Mouse (Mus musculus): ENCODE data around the gene Zfyve28.

Gene Zfyve28

DNA sequence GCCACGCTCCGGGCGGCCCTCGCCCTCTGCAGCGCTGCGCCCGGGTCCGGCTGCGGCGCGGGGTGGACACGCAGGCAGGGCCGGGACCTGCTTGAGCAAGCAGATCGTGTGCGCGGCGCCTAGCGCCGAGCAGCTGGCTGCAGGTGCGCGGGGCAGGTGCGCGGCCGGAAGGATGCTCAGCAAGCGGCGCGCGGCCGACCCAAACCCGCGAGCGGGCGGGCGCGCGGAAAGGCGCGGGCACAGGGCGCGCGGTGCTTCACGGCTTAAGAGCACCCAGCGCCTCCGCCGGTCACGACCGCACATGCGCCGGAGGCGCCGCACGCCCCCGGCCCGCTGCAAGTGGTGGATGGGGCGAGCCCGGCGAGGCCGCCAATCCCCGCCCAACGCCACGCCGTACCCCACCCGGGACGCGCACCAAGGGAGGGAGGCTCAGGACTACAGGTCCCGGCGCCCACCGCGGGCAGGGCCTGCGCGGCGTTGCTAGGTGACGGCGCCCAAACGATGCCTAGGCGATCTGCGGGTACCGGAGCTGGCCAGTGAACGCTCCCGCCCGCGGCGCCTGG lies at the start of gene Zfyve28, which contains the start of gene Cfap99:
Gene Zfyve28 (minus strand): TSS at position 296 of the 563 bp plus-strand sequence.
Gene Cfap99 (plus strand): TSS at position 447 of the 563 bp plus-strand sequence.
- peak; percentile 80 to 82 for DNase-seq (ENCODE audit: low spot score in 2 of 2)

DNA sequence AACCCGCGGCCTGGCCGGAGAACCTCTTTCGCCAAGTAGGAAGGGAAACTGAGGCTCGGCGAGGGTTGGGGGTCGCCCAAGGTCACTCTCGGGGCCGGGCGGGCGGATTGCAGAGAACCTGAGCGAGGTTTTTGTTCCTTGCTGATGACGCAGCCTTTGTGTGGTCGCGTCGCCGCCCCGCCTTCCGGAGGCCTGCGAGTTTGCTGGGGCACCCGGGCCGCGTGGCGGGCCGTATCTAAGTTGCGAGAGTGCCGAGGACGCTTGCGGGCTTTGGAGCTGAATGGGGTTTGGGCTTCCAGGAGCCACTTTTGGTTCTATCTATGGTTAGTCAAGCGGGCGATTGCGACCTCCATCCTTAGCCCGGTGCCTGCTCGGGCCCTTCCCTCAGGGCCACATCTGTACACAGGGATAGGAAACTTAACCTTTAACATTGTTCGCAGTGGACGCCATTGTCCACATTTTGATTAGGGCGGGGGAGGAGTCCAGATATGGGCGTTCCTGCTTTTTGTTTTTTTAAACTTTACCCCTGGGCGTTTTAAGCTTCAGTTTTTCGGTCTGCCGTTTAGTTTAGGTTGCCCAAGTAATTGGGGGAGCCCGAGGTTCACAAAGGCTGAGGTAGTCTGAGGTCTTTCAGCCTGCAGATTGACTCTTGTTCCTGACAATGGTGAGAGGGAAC lies 48.7 kb upstream of the Zfyve28 start:
- DNase-seq (ENCODE audit: low spot score in 2 of 2), result peak; percentile 40 to 71

DNA sequence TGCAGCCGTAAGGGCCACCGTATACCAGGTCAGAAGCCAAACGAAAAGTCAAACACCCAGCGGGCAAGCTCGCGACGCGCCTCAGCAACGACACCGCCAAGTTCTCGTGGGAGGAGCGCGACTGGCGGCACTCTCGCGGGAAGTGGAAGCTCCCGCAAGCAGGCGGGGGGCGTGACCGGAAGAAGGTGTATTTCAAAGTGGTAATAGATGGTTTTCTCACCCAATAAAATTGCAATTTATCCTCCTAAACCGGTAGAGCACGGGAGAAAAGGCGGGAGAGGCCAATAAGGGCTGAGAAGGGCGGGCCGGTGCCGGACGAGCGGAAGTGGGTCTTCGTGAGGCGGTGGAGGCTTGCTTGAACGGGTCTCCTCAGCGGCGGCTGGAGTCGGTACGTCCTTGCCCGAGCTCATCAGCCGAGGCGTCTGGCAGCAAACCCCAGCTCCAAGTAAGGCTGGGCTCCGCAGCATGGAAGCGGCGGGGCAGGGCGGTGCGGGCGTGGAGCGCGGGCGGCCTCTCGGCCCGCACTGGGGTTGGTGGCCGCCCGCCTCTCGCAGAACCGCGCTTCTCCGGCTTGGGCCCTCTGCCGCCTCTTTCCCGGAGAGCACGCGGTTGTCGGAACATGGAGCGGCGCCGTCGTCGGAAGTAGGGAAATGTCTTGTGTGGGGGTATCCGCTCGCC lies 48.0 kb upstream of the Zfyve28 start, which contains the start of gene Rnf4:
Gene Rnf4 (plus strand): TSS at position 193 of the 678 bp plus-strand sequence.
- peak; percentile 96 to 98 for DNase-seq (ENCODE audit: low spot score in 2 of 2)

DNA sequence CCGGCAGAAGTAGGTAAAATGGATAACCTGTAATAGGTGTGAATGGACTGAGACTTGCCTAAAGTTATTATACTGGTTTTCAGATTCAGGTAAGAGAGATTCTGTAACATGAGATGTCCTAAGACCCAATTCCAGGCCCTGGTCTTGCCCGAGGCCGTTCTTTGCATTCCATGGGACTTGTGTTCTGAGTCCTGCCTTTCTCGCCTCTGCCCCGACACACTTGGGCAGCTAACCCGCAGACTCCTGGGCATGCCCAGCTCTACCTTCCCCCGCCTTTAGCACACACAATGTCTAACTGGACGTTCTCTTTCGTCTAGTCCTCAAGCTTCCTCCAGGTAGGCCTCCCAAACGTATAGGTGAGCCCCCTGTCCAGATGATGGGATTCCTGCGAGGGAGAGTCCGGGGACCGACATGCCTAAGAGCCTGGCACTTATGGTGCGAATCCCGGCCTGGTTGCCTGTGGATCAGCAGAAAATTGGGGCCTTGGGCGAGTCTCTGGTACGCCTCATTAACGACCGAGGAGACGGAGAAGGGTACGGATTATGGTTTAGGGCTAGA lies 47.4 kb upstream of the Zfyve28 start:
- DNase-seq (ENCODE audit: low spot score in 2 of 2), result peak in 1 of 2 experiments; percentile 32

DNA sequence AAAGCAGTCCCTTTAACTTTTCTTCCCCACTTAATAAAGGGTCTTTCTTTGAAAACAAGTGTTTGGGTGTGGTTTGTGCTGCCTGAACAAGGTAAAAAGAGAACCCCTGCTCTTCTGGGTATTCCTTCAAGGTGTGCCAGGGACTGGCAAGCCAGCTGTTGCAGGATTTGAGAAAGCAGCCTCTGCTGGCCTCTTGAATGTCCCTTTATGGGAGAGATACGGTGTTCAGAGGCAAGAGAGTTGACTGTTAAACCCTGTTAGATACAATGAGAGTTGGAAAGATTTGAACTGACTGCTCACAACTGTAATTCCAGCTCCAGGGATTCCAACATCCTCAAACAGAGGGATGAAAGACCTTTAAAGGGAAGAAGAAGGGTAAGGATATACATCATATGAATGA lies 45.8 kb upstream of the Zfyve28 start:
- DNase-seq (ENCODE audit: low spot score in 2 of 2), result no peak

DNA sequence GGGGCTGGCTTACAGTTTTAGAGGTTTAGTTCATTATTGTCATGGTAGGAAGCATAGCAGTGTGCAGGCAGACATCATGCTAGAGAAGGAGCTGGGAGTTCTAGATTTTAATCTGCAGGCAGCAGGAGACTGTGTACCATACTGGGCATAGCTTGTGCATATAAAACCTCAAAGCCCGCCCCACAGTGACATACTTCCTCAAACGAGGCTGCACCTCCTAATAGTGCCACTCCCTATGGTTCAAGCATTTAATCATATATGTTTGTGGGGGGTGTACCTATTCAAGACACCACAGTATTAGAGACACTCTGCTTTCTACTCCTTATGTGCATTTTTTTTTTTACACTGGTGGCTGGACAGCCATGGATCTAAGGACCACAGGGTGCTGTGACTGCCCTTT lies 41.9 kb upstream of the Zfyve28 start:
- DNase-seq (ENCODE audit: low spot score in 2 of 2), result no peak

DNA sequence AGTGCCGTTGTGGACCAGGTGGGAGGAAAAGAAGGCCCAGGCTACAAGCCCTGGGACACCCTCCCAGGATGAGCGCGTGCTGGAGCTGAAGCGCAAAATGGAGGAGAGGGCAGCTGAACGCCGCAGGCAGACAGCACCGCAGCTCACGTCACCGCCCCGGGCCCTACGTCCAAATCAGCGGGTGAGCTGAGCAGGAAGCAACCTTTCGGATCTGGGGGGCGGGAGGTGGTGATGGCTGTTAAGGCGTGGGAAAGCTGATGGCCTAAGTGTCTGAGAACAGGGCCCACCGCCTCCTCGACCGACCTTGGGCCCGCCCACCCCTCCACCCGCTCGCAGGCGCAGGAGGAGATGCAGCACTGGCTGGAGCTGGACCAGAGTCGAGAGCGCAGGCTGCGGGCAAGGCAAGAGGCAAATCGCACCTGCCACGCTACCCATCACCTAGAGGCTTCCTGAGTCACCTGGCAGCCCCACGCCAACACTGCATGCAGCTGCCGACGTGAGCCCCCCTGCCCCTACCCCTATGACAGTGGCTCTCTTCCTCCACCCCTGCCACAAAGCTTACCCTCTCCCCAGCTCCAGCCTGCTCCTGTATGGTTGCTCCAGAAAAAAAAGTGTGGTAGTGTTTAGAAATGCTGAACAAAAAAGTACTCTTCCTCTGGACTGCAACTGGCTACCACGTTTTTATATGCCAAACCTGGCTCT lies 38.8 kb upstream of the Zfyve28 start:
- peak in 1 of 2 experiments; percentile 22 for DNase-seq (ENCODE audit: low spot score in 2 of 2)

DNA sequence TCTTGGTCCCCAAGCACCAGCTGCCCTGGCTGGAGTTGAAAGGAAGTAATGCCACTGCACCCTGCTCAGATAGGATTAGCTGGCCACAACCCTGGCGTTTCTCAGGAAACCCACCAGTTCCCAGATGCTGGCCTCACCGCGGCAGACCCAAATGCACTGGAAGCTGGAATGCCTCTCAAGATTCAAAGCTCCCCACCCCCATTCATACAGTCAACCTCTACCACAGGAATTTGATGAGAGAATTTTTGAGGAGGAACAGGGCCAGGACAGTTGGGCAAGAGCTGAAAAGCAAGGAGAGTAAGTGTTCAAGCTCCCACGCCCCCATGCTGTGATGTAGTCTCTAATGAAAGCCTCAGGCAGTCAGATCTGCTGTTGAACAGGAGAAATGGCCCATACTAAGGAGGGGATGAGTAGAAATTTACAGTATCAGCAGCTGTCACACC lies 38.0 kb upstream of the Zfyve28 start:
- DNase-seq (ENCODE audit: low spot score in 2 of 2), result no peak

DNA sequence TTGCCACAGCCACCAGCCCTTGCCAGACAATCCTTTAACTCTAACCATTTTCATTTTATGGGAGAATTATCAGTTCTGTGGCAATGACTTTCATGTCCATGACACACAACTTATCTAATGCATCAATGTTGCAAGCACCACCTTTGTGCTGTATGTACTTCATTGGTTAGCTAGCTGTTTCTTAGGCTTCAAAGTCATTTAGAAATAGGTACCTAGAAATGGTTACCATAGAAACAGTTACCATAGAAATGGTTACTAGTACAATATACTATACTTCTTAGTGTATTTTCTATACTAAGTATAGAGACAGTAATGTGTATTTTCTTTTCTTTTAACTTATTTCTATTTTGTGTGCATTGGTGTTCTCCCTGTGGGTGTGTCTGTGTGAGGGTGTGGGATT lies 37.0 kb upstream of the Zfyve28 start:
- no peak for DNase-seq (ENCODE audit: low spot score in 2 of 2)

DNA sequence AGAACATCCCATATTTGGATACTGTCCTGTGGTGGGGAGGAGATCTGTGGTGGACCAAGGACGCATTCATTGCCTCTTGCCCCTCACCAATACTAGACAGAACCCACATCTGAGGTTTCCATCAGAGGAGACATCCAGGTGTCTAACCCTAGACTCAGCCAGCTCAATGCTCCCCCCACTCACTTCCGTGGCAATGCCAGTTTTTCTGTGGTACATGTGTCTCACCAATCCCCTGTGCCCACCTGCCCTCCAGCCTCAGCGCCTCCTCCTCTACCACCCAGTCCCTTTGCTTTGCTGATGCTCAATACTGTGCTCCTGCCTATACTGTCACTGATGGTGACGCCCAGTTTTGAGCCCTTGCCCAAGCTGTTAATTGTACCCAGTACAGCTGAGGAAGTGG lies 33.0 kb upstream of the Zfyve28 start:
- no peak for DNase-seq (ENCODE audit: low spot score in 2 of 2)

DNA sequence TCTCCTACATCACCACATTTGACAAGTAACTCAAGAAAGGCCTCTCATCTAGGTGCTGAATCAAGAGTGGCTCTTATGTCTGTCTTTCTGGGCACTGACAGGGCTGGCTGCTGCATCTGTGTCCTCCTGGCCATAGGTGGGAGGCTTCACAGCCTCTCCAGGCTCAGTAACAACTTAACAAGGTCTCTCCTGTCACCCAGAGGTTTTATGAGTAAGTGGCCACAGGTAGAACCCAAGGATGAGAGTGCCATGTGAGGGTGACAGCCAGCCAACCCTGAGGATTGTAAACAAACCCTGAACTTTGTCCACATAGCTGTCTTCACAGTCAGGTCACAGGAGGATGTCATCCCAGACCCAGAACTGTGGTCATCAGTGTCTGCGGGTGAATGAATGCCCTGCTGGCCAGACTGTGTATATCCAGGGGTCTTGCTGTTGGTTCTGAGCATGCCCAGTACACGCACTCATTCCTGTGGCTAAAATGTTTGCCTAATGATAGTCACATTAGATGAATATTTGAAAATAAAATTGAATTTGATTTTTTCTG lies 31.3 kb upstream of the Zfyve28 start:
- DNase-seq (ENCODE audit: low spot score in 2 of 2), result no peak

DNA sequence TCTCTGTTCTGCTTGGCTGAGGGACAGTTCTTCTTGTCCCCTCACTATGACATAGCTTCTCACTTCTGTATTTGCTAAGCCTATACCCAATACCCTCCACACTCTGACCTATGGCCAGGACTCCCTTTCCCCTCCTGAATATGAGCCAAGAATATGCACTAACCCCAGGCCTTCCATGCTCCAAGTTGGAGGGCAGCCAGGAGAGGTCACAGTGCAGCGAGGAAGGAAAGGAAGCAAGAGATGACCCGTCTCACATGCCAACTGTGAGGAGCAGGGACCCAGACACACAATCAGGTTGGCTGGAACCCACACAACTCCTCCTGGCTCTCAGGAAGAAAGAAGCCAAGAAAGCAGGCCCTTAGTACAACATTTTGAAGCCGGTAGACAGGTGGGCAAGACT lies 20.8 kb upstream of the Zfyve28 start:
- DNase-seq (ENCODE audit: low spot score in 2 of 2), result no peak

DNA sequence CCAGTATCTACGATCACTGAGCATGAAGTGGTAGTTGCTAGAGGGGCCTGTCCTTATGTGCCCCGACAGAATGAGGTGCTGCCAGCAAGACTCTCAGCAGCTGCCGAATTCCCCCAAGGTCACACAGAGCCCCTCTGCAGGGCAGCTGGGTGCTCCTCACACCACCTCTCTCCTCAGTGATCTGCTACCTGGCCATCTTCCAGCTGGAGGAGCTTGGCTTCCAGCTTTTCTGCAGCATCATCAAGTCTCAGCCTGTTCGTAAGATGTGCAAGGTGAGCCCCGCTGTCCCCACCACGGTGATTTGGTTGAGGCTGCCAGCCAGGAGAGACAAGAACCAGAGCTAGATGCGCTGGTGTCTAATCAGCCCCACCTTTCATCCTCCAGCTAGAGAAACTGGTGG lies 14.1 kb upstream of the Zfyve28 start:
- DNase-seq (ENCODE audit: low spot score in 2 of 2), result no peak

DNA sequence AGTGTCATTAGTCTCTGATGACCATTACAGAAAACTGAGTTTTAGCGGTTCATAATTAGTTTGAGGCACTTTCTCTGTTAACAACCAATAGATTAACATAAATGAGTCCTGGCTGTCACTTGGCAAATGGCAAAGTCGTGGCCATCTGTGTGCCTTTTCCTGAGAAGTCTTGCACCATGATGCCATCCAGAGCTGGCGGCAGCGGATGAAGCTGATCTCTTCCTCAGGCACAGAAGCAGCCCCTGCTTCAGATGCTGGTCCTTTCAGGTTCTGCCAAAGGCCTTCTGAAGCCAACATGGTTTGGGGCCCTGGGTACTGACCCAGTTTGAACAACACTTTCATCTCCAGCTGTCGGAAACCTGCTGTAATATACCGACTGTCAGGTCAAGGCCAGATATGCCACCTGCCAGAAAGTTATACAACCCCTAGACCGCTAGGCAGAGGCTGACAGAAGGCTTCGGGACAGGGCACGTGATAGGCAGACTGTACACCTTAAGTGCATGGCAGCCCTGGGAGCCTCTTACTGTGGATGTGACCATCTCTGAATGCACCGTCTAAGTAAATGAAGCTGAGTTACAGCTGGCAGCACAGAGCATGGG lies 10.8 kb upstream of the Zfyve28 start:
- DNase-seq (ENCODE audit: low spot score in 2 of 2), result no peak

DNA sequence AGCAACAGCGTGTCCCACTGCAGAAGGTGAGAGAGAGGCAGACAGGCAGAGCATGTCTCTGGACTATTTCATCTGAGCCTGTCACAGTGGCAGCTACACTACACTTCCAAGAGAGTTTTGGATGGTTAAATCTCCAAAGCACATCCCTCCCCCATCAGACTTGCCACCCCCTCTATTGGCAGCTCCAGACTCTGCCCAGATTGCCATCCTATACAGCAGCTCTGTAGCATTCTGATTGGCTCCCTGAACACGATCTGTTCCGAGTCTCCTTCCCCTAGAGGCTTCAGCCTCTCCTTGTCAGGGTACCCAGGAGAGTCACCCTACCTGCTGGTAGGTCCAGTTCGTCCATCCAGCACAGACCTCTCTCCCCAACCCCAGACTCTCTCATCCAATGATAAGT lies 9.8 kb upstream of the Zfyve28 start:
- DNase-seq (ENCODE audit: low spot score in 2 of 2), result no peak

DNA sequence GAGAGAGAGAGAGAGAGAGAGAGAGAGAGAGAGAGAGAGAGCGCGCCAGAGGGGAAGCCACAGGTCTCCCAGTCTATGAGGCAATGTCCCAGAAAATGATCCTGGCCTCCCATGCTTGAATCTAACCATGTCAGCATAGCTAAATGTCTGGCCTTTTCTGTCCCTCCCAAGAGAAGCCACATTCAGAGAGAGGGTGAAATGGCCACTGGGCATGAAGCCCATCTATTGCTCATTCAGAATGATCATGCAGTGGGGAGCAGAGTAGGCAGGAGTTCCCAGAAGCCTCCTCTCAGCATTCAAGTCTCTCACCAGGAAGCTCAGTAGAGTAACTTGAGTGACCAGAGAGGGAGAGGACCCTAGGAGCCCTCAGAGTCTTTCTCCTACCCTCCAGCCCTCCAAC lies 6.9 kb upstream of the Zfyve28 start:
- no peak for DNase-seq (ENCODE audit: low spot score in 2 of 2)

DNA sequence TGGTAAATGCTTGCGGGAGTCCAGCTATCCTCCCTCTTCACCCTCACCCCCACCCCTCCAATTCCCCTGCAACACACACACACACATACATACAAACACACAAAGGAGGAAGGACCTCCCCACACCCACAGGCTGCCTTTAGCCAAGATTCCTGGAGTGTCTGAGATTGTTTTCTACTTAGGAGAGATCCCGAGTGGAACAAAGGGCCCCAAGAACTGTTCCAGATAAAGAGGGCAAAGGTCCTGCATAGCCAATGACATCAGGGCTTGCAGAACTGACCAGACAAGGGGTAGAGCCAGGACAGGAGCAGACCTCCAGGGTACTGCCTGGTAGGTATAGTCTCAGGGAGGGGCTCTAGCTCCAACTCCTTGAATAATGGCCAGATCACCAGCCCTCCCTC lies 6.4 kb upstream of the Zfyve28 start:
- DNase-seq (ENCODE audit: low spot score in 2 of 2), result no peak

DNA sequence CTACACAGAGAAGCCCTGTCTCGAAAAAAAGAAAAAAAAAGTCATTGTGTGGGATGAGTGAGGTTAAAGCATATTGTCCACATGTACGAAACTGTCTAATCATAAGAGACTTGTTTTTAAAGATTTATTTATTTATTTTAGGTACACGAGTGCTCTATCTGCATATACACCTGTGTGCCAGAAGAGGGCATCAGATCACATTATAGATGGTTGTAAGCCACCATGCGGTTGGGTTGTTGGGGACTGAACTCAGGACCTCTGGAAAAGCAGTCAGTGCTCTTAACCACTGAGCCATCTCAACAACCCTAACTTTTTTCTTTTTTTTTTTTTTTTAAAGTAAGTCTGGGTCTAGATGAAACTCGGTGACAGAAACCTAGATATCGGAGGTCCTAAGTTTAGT lies 5.1 kb upstream of the Zfyve28 start:
- DNase-seq (ENCODE audit: low spot score in 2 of 2), result no peak

DNA sequence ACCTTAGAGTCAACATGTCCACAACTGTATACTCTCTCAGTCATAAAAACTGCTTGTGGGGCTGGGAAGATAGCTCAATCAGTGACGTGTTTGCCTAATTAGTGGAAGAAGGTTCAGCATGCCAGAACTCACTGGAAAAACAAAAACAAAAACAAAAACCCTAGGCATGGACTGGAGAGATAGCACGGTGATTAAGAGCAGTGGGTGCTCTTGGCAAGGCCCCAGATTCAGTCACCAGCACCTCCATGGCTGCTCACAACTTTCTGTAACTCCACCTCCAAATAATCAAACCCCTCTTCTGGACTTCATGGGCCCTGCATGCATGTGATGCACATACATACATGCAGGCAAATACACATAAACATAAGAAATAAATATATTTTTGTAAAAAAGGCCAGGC lies 1.0 kb upstream of the Zfyve28 start:
- DNase-seq (ENCODE audit: low spot score in 2 of 2), result no peak

DNA sequence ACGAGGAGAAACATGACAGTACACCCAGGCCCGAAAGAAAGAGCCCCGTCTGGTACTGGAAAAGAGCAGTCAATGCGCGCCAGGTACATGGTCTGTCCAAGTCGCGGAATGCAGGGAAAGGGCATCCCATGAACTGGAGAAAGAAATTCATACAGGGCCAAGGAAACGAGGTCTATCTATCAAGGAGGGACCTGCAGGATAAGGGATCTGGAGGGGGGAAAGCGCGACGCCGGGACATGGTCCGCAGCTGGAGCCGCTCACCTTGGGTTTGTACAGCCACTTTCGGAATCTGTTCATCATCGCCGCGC lies 457 bp downstream of the Zfyve28 start:
- DNase-seq (ENCODE audit: low spot score in 2 of 2), result no peak

DNA sequence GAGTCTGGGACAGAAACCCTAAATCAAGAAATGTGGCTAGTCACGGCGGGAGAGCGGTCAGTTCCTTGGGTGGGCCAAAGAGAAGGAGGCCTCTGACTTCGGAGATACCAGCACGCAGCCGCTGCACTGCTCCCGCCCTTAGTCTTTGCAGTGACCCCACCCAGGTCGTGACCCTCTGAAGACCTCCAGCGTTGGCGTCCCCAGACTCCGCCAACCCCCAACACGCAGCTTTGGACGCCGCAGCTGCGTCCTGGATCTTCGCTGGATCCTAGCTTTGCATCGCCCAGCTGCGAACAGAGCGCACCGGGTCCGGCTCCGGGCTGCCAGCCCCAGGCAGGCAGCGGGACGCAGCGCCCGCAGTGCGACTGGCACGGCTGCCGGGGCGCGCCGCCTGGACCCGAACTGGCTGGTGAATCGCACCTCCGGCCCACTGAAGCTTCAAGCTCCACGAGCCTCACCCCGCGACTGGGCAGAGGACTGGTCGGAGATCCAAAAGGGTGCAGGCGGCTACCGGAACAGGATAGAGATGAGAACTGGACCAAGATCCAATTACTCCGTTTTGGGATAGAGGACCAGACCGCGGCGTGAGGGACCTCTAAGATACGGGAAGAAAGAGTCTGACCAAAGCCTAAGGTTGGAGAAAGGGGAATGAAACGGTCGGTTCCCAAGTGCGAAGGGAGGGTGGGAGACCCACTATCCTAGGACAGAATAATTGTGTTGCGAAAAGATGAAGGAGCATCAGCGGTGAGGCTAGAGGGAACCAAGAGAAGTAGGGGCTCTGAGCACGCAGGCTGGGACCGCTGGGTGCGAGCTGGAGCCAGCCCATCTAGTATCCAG lies 1.0 kb downstream of the Zfyve28 start:
- DNase-seq (ENCODE audit: low spot score in 2 of 2), result no peak

All from urinary bladder, postnatal 4 days (tissue).